Mouse (Mus musculus) forelimb bud, embryonic 11.5 days (tissue): ENCODE results near the gene Pomc.
"Not testable (repeated sequence)": the region's sequence is repeated elsewhere in the genome, so short reads cannot be mapped to it uniquely, and the experiment has no call there.

Source experiments
- DNase-seq: peaks from one replicate; pipeline ENCODE4 v3.0.0-alpha.2; 2012; ENCODE audit warnings: low read depth, low spot score

The Pomc gene

DNA sequence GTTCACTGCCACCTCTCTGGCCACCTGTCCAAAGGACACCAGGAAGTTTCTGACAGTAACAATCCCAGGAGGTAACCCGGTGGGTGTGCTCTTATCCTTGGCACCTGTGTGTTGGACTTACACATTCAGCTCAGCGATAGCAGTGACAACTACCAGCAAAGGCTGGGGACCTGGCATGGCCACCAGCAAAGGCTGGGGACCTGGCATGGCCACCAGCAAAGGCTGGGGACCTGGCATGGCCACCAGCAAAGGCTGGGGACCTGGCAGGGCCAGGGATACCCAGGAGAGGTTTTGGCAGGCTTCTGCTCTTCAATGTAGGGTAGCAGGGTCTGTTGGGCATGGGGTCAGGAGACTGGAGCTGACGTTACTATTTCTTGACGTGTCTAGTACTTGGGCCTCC is 12.4 kb downstream of the Pomc start:
- DNase-seq: no peak

DNA sequence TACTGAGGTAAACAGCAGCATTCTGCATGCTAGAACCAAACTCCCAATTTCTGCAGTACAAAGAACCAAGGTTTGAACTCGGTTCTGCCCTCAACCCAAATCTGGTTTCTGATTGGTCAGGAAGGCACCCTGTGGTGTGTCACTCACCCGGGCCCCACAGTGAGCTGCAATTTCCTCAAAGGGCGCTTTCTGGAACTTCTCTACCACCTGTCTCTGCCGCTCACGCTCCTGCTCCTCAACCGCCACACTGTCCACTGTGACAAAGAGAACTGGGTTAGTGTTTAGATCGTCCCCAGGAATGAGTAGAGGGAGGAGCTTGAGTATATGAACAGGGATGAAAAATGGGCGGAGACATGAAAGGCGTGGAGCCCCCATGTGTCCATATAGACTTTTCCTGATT is 13.6 kb downstream of the Pomc start:
- DNase-seq: no peak

DNA sequence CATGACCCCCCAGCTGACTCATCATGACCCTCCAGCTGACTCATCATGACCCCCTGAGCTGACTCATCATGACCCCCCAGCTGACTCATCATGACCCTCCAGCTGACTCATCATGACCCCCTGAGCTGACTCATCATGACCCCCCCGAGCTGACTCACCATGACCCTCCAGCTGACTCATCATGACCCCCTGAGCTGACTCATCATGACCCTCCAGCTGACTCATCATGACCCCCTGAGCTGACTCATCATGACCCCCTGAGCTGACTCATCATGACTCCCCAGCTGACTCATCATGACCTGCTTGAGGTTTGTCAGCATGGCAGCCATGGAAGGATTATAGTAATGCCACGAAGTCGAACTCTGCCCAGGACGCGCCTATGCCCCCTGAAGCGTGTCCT is 18.4 kb downstream of the Pomc start:
- DNase-seq: not testable (repeated sequence)

DNA sequence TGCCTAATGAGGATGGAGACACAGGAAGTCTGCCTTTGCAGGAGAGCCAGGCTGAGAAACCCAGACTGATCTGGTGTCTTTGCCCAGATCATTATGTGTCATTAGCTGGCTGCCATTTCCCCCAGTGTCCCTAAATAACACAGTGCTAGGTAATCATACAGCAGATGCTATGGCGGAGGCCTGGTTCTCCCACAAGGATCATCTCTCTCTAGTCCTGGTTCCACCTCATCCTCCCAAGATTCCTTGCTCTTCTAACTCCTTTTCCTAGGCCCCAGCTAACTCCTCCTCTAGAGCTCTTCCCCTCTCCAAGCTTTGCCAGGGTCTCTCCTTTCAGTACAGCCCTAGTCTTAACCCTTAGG is 26.2 kb downstream of the Pomc start:
- no peak for DNase-seq

DNA sequence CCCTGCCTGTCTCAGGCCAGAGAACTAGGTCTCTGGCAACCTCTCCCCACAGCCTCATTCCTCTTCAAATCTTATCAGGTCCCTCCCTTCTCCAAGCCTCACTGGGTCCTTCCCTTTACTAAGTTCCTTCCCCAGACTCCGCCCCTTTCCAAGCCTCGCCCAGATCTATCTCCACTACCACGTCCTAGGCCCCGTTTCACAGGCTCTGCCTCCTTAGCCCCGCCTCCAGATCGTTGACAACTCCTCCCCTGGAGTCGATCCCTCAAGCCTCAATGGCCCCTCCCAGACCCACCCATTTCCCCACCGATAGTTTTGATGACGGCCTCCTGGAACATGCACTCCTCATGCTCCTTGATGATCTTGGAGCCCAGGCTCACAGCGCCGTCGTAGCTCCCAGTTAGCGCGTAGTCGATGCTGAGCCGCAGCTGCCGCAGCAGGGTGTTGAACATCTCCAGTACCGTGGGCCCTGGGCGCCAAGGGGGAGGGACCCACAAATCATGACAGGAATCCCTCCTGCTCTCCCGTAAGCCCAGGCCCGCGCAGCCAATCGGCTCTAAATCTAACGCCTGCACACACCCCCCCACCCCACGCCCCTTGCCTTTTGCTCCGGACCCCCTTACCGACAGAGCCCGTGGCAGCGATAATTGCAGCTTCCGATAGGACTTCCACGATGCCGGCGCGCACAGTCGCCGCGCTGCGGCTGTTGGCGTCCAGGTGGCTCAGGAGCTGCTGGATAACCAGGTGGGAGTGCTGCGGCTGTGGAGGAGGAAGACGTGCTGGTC is 26.8 kb downstream of the Pomc start:
- peak; percentile 84 for DNase-seq

DNA sequence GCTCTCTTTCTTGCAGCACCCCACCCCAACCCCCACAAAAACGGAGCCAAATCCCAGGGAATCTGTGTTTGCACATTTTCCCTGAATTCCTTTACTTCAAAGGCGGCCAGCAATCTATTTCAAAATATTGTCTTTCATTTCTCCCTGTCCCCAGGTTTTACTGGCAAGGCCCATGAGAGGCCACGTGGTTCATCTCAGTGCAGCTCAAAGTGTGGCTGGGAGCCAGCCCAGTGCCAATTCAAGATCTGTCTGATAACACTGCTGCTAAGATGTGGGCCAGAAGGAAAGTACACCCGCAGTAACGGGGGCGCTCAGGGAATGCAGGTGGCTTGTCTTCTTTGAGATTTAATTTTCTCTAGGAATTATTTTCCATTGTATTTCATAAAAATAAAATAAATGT is 27.5 kb downstream of the Pomc start:
- no peak for DNase-seq

DNA sequence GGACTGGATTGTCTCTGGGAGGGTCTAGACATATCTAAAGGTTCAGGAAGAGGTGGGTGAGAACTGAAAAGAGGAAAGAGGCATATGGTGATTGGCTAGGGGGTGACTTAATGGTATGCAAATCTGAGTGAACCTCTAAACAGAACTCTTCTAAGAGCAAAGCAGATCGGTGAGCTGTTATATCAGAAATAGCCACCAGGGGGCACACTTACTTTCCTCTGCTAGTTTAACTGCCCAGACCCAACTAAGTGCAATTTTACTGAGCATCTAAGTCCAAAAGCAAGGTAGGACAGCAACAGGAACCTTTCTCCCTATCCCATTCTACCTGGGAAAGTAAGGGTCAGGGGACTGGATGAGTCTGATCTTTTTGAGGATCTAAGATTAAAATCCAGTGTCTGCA is 29.0 kb downstream of the Pomc start:
- peak; percentile 76 for DNase-seq

DNA sequence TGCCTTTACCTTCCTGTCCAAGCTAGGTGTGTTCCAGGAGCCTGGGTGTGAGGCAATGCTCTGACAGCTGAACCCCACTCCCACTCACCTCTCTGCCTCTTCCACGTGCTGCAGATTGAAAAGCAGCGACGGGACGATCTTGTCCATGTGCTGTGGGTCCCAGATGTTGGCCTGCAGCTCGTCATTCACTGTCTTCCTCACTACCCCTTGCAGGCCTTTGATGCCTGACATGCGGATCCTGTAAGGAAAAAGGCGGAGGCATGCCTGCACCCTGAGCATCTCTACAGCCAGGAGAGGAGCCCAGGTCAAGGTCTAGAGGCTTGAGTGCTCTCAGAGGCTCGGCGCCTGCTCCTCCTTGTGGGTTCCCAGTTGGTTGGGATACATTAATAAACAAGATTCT is 29.7 kb downstream of the Pomc start:
- no peak for DNase-seq

DNA sequence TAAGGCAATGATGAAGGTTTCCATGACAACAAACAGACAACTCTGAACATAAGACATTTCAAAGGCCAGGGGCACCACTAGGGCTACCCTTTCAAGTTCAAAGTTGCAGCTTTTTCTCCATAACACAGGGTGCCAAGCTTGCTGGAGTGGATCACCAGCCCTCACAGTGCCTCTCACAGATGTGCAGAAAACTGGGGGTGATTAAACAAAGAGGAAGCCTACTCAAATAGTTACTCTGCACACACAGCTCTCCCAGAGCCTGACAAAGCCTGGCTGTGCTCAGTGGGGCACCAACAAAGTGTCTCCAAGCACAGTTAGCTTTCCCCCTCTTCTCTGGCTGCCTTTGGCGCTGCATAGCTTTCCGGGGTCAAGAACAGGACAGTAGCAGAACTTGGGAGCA is 35.2 kb downstream of the Pomc start:
- DNase-seq: no peak

DNA sequence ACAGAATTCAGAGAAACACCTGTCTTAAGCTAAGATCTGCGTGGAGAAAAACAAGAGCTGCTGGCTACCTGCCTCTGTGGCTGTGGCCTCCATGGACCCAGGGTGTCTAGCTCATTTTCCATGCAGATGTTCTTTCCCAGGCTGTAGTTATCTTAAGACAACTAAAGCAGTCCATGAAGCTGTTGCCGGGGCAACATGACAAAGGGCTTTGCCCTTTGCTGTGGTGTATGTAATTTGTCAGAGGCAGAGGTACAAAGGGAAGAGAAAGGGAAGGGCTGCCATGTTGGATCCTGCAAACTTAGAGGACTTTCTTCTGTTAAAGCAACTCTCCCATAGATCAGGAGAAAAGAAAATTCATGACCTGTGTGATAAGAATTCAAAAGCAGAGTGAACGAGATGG is 36.3 kb downstream of the Pomc start:
- no peak for DNase-seq

DNA sequence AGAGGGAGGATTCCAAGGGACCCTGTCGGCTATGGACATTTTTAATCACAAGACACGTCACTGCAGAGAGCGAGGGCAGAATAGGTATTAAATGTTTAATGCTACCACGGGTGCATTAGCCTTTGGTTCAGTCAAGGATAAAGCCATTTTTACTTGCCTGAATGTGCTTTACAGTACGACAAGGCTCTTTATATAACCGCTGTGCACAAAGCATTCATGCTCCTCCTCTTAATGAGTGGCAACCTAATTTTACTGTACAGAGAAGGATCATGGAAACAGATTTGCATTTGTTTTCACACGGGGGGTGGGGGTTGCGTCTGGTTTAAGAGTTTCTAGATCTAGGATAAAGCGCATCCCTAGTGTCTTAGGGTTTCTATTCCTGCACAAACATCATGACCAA is 42.0 kb downstream of the Pomc start:
- DNase-seq: no peak

DNA sequence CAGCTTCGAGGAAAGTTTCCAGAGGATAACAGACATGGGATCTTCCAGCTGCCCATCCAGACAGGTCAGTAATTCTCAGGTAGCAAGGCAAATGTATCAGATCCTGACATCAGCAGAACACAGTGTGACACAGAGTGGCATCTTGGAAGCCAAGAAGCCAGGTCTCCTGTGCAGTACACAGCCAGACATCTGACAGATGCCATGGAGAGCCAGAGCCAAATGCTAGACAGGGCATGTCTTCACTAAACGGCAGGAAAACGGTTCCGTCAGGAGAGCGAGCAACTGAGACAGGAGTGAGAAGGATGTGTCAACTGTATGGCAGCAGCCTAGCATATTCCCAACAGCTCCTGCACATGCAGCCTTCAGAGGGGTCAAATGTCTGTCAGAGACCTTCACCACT is 45.7 kb downstream of the Pomc start:
- no peak for DNase-seq

DNA sequence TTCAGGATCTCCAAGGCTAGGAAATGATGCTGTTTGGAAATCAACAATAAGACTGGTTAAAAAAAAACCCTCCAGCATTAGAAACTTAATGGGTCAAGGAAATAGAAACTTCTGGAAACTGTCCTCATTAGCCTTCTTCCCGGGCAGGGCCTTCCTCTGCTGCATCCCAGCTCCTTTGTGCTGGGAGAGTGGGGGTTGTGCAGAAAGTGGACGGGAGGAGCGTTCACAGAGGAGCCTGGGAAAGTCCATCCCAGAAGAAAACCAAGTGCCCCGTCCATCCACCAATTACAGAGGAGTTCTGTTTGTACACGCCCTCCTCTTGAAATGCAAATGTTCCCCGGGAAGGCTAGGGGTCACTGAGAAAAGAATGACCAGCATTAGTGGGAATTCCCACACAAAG is 49.9 kb downstream of the Pomc start:
- DNase-seq: no peak

DNA sequence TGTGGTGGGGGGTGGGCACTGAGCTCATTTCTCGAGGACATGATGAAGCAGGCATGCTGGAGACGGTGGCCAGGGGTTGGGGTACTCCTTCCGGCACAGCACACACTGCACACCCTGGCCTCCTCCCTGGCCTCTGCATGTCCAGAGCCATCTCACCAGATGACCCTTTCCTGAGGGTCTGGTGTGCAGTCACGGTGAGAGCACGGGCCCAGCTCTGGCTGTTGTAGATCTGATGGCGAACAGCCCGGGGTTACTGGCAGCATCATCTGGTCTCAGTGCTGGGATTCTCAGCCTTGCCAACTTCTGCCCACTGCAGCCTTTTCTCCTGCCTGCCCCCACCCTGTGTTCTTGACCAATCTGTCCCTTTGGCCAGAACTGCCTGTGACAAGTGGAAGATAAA is 51.3 kb downstream of the Pomc start:
- no peak for DNase-seq

DNA sequence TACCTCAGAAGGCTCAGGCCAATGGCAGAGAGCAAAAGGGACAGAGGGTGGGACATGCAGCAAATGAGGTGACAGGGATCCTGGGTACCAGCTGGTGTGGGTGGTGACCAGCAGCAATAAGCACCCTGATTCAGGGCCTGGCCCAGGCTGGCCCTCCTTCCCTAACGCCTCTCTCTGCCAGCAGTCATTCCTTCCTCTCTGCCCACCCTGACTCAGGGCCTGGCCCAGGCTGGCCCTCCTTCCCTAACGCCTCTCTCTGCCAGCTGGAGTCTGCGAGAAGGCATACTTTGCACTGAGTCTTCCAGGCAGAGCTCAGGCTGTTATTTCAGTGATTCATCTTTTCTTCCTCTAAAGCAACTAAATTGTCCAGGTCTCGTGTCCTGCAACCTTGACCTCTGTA is 52.4 kb downstream of the Pomc start:
- DNase-seq: no peak

DNA sequence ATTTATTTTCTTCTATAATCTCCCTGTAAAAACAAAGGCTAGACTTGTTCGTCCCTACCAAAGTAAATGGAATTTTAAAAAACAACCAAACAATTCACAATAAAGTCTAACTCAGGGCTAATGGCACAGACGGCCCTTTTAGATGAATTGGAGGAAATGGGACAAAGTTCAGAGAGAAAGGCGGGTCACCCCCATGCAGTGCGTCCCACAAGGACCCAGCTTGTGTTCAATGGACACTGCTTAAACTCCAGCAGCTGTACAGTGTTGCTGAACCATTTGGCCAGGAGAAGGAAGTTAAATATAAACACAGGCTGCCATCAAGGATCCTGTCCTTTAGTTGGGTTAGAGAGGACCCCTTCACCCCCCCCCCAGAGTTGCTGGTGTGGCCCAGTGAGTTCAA is 53.0 kb downstream of the Pomc start:
- no peak for DNase-seq

DNA sequence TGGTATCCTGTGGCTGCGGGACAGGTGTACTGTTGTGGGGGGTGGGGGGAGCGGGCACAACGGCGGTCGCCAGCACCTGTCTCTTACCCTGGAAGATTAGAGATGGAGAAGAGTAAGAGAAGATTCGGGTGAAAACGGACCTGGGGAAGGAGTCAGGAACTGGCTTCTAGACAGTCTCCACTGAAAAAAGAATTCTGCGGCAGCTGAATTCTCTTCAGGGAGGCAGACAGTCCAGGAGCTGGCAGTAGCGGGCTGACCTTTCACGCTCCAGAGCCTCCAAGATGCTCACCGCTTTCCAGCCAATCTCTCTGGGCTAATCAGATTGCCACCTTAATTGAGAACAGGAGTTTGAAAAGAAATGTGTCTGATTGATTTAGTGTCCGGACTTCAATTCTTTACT is 54.0 kb downstream of the Pomc start:
- no peak for DNase-seq
